Mouse (Mus musculus): ENCODE measurements at regions not wholly inside any gene's neighbourhood (a gene's known extent, or its start where the extent isn't known, plus 50 kb on each side); places are given as distances from the start of the nearest gene placed in this dataset.

DNA sequence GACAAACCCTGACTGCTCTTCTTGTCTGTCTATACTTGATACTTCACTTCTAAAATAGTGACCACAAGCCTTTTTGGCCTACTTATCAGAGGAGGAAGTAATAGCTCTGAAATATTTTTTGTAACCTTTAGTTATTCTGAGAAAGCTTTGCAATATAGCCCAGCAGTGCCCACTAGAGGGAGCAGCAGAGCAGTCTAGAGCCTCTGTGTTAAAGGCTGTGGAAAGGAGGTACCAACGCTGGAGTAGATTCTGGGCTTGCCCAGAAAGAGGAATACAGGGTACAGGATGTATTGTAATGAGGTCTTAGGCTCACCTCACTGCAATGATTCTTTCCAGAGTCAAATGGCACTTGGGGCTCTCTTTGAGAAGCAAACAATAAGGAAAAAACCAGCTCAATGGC lies 151.1 kb downstream of the Dmrta2 start:
- H3K9ac ChIP-seq (replicated peaks): no peak overlapping the region
- no peaks in the 10 kb centered on the region for H3K36me3 ChIP-seq
- ATAC-seq (ENCODE audit: low FRiP score): peak; percentile 85
- H3K9me3 ChIP-seq (replicated peaks): no peaks in the 10 kb centered on the region
- H3K4me1 ChIP-seq: peaks cover 7% of the 10 kb centered on the region
- H3K4me3 ChIP-seq (replicated peaks): no peak overlapping the region
- H3K27ac ChIP-seq (replicated peaks): no peak overlapping the region; the same call in 1 of the 2 replicates
- no peak overlapping the region for H3K4me2 ChIP-seq
- H3K27me3 ChIP-seq (replicated peaks): no peaks in the 10 kb centered on the region
- whole genome bisulfite sequencing: 3% methylated on average over 1 of the region's 1 CpGs

DNA sequence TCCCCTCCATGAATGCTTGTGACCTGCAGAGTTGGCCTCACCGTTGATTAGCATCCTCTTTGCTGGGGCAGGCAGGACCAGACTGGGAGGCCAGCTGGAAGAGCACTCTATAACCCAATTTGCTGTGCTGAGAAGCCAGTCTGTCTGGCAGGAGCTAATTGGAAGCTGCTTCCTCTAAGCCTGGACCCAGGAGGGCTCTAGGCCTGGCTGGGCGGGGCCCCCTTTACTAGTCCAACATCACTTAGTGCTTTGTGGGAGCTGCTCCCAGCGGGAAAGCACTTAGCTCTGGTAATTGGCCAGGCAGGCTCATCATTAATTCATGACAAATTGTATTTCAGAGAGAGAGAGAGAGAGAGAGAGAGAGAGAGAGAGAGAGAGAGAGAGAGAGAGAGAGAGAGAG lies 151.7 kb downstream of the Dmrta2 start:
- Histone ChIP-seq H3K4me3 (replicated peaks) (no peak overlapping the region), H3K9me3 (replicated peaks) (no peaks in the 10 kb centered on the region), H3K4me2 (no peak overlapping the region), H3K27ac (replicated peaks) (no peak overlapping the region; the same call in 1 of the 2 replicates), H3K9ac (replicated peaks) (no peak overlapping the region), H3K27me3 (replicated peaks) (no peaks in the 10 kb centered on the region), H3K36me3 (no peaks in the 10 kb centered on the region), H3K4me1 (peaks cover 13% of the 10 kb centered on the region)
- WGBS: 31% methylated on average over 3 of the region's 3 CpGs
- ATAC-seq (ENCODE audit: low FRiP score): peak; percentile 66

DNA sequence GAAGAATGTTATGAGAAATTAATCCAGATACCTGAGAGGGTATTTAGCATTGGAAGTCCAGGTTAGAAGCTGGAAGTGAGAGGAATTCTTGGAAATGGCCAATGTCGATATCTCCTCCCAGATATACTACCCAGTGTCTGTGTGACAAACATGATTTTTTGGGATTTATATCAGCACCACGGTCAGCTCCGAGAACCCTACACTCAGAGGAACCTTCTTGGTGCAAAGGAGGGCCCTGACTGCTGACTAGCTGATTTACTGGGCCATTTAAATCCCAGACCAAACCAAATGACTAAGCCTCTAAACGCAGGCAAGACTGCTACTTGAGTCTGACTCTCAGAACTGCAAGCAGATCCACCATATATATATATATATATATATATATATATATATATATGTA lies 154.2 kb downstream of the Dmrta2 start:
- WGBS: 64% methylated on average over 4 of the region's 4 CpGs
- H3K36me3 ChIP-seq: no peaks in the 10 kb centered on the region
- H3K9ac ChIP-seq (replicated peaks): no peak overlapping the region
- ATAC-seq (ENCODE audit: low FRiP score): no peak
- no peak overlapping the region for H3K4me2 ChIP-seq
- H3K27ac ChIP-seq (replicated peaks): no peak overlapping the region
- peaks cover 22% of the 10 kb centered on the region; the same call in 1 of the 2 replicates for H3K4me1 ChIP-seq
- H3K27me3 ChIP-seq (replicated peaks): no peaks in the 10 kb centered on the region
- no peaks in the 10 kb centered on the region for H3K9me3 ChIP-seq (replicated peaks)
- no peak overlapping the region for H3K4me3 ChIP-seq (replicated peaks)

DNA sequence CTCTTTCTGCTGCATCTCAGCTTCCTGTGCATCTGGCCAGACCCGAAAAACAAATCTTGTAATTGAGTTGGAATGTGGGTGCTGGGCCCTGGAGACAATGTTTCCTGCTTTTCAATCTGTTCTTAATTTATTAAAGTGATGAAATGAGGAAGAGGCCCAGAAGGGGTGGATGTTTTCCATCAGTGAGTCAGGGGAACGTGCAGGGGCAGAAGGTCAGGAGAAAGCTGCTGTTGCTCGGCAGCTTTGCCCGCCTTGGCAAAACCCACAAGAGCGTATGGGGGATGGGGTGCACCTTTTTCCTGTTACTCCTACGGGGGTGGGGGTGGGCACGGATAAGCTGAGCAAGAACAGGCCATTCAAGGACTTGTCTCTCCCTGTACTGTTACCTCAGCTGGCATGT lies 156.2 kb downstream of the Dmrta2 start:
- 45% methylated on average over 7 of the region's 7 CpGs for WGBS
- H3K9ac ChIP-seq (replicated peaks): no peak overlapping the region
- H3K4me2 ChIP-seq: no peak overlapping the region
- peaks cover 22% of the 10 kb centered on the region; the same call in 1 of the 2 replicates for H3K4me1 ChIP-seq
- H3K9me3 ChIP-seq (replicated peaks): no peaks in the 10 kb centered on the region
- ATAC-seq (ENCODE audit: low FRiP score): no peak
- no peaks in the 10 kb centered on the region for H3K27me3 ChIP-seq (replicated peaks)
- H3K27ac ChIP-seq (replicated peaks): no peak overlapping the region
- no peak overlapping the region for H3K4me3 ChIP-seq (replicated peaks)
- H3K36me3 ChIP-seq: no peaks in the 10 kb centered on the region

DNA sequence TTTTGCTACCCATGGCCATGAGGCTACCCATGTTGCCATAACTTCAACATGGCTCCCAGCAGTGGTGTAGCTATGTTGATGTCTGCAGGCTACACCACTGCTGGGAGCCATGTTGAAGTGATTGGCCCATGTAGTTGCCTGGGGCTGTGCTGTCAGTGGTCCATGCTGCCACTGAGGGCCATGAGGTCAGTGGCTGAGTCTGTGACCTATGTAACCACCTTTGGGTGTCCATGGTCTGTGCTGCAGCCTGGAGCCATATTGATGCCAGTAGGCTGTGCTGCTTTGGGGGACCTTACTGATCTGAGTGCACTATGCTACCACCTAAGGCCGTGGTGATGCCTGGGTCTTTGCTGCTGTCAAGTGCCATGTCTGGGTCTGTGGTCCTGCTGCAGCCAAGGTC lies 167.4 kb downstream of the Dmrta2 start:
- H3K4me1 ChIP-seq: no peaks in the 10 kb centered on the region
- no peak for ATAC-seq (ENCODE audit: low FRiP score)
- 89% methylated on average over 1 of the region's 1 CpGs for WGBS

DNA sequence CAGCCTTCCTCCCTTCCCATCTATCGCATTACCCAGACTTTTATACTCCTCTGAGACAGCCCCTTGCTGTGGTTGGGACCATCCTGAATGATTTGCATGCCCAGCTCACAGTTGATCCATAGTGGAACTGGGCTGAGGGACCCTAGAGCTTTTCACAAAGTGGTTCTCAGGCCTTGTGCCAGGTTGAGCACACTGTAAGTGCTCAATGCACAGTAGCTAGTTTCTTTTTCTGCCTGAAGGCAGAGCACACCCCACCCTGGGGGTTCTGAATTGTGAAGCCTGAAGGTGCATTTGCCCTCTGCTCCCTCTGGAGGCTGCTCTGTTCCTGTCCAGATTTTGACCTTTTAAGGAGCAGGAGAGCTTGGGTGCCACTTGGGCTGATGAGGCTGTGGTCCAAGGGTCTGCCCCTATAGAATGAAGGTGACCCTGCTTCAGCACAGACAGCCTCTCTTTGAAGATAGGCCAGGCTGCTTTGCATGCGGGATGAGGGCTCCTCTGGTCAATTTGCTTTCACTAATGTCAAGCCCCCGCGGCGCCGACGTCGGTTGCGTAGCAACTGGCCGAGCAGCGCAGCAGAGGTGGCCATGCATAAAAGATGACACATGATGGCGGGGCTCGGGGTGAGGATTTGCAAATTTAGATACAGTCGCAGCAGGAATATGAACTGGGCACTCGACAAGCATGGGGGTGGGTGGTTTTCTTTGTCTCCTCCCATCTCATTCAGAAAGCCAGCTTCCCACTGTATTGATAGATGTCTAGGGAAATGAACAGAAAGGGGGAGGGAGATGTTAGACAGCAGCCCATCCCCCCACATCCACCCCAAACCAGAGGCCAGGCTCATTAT lies 174.5 kb downstream of the Dmrta2 start:
- Histone ChIP-seq H3K27me3 (replicated peaks) (no peaks in the 10 kb centered on the region), H3K4me3 (replicated peaks) (0 out of 2 replicates have a peak overlapping the region, but pooled peaks have one; percentile 6), H3K27ac (replicated peaks) (peak overlapping the region; percentile 72), H3K9ac (replicated peaks) (no peak overlapping the region), H3K4me2 (peak overlapping the region; percentile 42), H3K9me3 (replicated peaks) (no peaks in the 10 kb centered on the region), H3K36me3 (no peaks in the 10 kb centered on the region), H3K4me1 (peaks cover 9% of the 10 kb centered on the region)
- peak; percentile 90 for ATAC-seq (ENCODE audit: low FRiP score)
- WGBS: 5% methylated on average over 15 of the region's 15 CpGs

More for the DNA sequence above, 167.4 kb downstream of the Dmrta2 start:
- Histone ChIP-seq H3K27me3 (replicated peaks) (no peaks in the 10 kb centered on the region), H3K27ac (replicated peaks) (no peak overlapping the region), H3K36me3 (no peaks in the 10 kb centered on the region), H3K4me3 (replicated peaks) (no peak overlapping the region), H3K9me3 (replicated peaks) (no peaks in the 10 kb centered on the region), H3K4me2 (no peak overlapping the region), H3K9ac (replicated peaks) (no peak overlapping the region)
